Mouse (Mus musculus): ENCODE data around the gene Gm11555. TPM values are rescaled to one million over a fixed set of nuclear protein-coding genes. Genes with fewer than 3 reads are reported as not detected.
"Not testable (repeated sequence)": the region's sequence is repeated elsewhere in the genome, so short reads cannot be mapped to it uniquely, and the experiment has no call there.

Gene Gm11555
- polyA plus RNA-seq, 2 experiments, result not detected

DNA sequence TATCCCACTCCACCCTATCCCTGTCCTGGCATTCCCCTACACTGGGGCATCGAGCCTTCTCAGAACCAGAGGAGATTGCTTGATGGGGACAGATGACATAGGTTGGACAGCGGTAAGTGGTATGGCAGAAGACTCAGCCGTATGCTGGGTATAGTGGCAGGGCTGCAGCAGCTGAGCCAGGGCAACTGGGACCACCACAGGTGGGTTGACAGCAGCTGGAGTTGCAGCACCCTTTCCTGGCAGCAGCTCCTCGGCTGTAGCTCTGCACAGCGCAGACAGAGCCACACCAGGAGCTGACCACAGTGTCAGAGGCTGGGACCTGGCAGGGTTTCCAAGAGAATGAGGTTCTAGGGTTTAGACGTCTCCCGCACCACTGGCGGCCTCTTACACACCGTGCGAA, 12.8 kb upstream of the Gm11555 start:
- TF ChIP-seq EP300 (IDR thresholded peaks at IDR 0.05; ENCODE audit: low read depth) (no peak), CTCF (IDR thresholded peaks at IDR 0.05; ENCODE audit: low read depth) (no peak)
- Histone ChIP-seq H3K4me3 (ENCODE audit: insufficient read depth in 1 of 2, low read depth in 2 of 2, low read length in 2 of 2) (no peak overlapping the region), H3K4me1 (replicated peaks; ENCODE audit: control insufficient read depth in 2 of 2, insufficient read depth in 2 of 2, low read length in 1 of 2) (no peaks in the 10 kb centered on the region), H3K27ac (no peak overlapping the region), H3K27me3 (ENCODE audit: control insufficient read depth, insufficient read depth, low read length) (no peaks in the 10 kb centered on the region), H3K9me3 (ENCODE audit: control insufficient read depth, low read length) (no peaks in the 10 kb centered on the region), H3K4me2 (ENCODE audit: low read depth) (no peak overlapping the region), H3K9ac (replicated peaks) (no peak overlapping the region), H3K36me3 (replicated peaks; ENCODE audit: control insufficient read depth, insufficient read depth, low read depth) (no peaks in the 10 kb centered on the region)
- DNase-seq (ENCODE audit: low read depth in 3 of 3, low spot score in 3 of 3), result no peak
- ATAC-seq (ENCODE audit: insufficient read depth), result no peak
- 60% methylated on average over 10 of the region's 10 CpGs for WGBS (ENCODE audit: insufficient replicate concordance)

DNA sequence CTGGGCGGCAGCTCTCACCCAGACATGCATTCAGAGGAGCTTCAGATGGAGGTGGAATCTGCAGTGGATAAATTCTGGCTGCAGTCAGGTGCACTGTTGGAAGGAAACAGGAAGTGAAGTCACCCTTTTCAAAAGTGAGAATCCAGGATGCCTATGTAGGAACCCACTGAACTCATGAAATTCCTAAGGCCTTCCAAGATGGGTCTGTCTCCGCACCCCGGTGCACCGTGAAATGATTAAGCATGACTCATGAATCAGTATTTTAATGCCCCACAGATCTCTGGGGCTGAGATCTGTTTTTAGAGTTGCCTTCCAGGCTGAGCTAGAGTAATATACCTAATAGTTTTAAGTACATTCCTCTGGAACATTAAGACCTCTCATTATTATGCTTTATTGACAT, 9.2 kb upstream of the Gm11555 start:
- Histone ChIP-seq H3K4me3 (ENCODE audit: insufficient read depth in 1 of 2, low read depth in 2 of 2, low read length in 2 of 2) (no peak overlapping the region), H3K27ac (no peak overlapping the region)
- WGBS (ENCODE audit: insufficient replicate concordance), result 72% methylated on average over 4 of the region's 4 CpGs

DNA sequence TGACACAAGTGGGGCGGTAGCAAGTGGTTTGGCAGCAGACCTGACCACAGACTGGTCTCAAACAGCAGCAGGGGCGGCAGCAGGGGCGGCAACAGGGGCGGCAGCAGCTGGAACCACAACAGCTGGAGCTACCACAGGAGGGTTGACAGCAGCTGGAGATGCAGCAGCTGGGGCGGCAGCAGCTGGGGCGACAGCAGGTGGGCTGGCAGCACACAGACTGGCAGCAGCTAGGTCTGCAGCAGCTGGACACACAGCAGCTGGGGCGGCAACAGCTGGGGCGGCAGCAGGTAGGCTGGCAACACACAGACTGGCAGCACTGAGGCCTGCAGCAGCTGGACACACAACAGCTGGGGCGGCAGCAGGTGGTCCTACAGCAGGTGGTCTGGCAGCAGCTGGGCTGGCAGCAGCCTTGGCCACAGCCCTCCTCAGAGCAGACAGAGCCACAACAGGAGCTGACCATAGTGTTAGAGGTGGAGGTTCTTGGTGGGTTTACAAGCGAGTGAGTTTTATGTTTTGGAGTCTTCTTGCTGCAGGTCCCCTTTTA, 8.5 kb upstream of the Gm11555 start, which contains the start of gene Gm11563:
Gene Gm11563, minus strand, starts transcription at position 494 of the 544 bp plus-strand sequence.
- not testable (repeated sequence) for H3K27ac ChIP-seq; H3K9ac ChIP-seq (replicated peaks); DNase-seq (ENCODE audit: low read depth in 3 of 3, low spot score in 3 of 3); H3K9me3 ChIP-seq (ENCODE audit: control insufficient read depth, low read length); H3K27me3 ChIP-seq (ENCODE audit: control insufficient read depth, insufficient read depth, low read length); H3K4me3 ChIP-seq (ENCODE audit: insufficient read depth in 1 of 2, low read depth in 2 of 2, low read length in 2 of 2); ATAC-seq (ENCODE audit: insufficient read depth); H3K4me1 ChIP-seq (replicated peaks; ENCODE audit: control insufficient read depth in 2 of 2, insufficient read depth in 2 of 2, low read length in 1 of 2); H3K4me2 ChIP-seq (ENCODE audit: low read depth); H3K36me3 ChIP-seq (replicated peaks; ENCODE audit: control insufficient read depth, insufficient read depth, low read depth)
- 46% methylated on average over 10 of the region's 10 CpGs for WGBS (ENCODE audit: insufficient replicate concordance)

More for the DNA sequence above, 9.2 kb upstream of the Gm11555 start:
- no peak overlapping the region for H3K4me2 ChIP-seq (ENCODE audit: low read depth)
- TF ChIP-seq CTCF (IDR thresholded peaks at IDR 0.05; ENCODE audit: low read depth) (no peak), EP300 (IDR thresholded peaks at IDR 0.05; ENCODE audit: low read depth) (no peak)
- no peaks in the 10 kb centered on the region for H3K27me3 ChIP-seq (ENCODE audit: control insufficient read depth, insufficient read depth, low read length)
- H3K4me1 ChIP-seq (replicated peaks; ENCODE audit: control insufficient read depth in 2 of 2, insufficient read depth in 2 of 2, low read length in 1 of 2), result no peaks in the 10 kb centered on the region
- no peaks in the 10 kb centered on the region for H3K9me3 ChIP-seq (ENCODE audit: control insufficient read depth, low read length)
- H3K9ac ChIP-seq (replicated peaks), result no peak overlapping the region
- no peak for DNase-seq (ENCODE audit: low read depth in 3 of 3, low spot score in 3 of 3)
- H3K36me3 ChIP-seq (replicated peaks; ENCODE audit: control insufficient read depth, insufficient read depth, low read depth), result no peaks in the 10 kb centered on the region
- ATAC-seq (ENCODE audit: insufficient read depth), result no peak

DNA sequence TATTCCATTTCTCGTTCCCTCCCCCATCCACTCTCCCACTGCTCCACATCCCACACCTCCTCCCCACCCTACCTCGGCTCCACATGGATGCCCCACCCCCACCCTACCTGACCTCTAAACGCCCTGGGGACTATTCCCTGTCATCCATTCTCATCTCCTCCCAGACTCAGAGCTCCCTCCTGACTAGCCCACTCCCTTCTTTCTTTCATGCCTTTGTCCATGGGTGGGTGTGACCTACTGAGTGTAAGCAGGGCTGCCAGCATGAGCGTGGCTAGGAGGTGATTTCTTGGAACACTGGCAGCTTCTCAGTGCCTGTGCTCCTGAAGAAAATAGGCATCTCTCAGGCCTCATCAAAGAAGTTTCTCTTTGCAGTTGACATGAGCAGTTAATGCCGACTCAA, 7.0 kb upstream of the Gm11555 start:
- Histone ChIP-seq H3K9ac (replicated peaks) (no peak overlapping the region), H3K27me3 (ENCODE audit: control insufficient read depth, insufficient read depth, low read length) (no peaks in the 10 kb centered on the region), H3K4me1 (replicated peaks; ENCODE audit: control insufficient read depth in 2 of 2, insufficient read depth in 2 of 2, low read length in 1 of 2) (no peaks in the 10 kb centered on the region), H3K4me3 (ENCODE audit: insufficient read depth in 1 of 2, low read depth in 2 of 2, low read length in 2 of 2) (no peak overlapping the region), H3K36me3 (replicated peaks; ENCODE audit: control insufficient read depth, insufficient read depth, low read depth) (no peaks in the 10 kb centered on the region), H3K27ac (no peak overlapping the region), H3K4me2 (ENCODE audit: low read depth) (no peak overlapping the region), H3K9me3 (ENCODE audit: control insufficient read depth, low read length) (no peaks in the 10 kb centered on the region)
- DNase-seq (ENCODE audit: low read depth in 3 of 3, low spot score in 3 of 3) (no peak), ATAC-seq (ENCODE audit: insufficient read depth) (no peak)
- no peak for TF ChIP-seq EP300 (IDR thresholded peaks at IDR 0.05; ENCODE audit: low read depth)
- no peak for TF ChIP-seq CTCF (IDR thresholded peaks at IDR 0.05; ENCODE audit: low read depth)
- 38% methylated on average over 5 of the region's 5 CpGs for WGBS (ENCODE audit: insufficient replicate concordance)

DNA sequence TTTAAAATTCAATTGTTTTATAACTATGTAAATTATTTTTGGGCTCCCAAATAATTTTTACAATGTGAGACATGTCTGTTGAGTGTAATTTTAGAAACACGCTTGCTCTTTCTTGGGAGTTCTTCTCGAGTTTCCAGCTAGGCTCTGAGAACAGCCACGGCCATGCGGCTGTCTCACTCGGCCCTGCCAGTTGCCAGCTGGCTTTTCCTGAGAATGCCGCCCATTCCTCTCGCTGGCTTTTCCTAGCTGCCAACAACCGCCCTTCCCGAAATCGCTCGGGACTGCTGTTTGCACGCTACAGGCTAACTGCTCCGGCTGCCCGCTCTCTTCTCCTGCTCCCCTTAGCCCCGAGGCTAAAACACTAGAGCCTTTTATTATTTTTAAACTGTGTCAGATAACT, 3.6 kb downstream of the Gm11555 start:
- Histone ChIP-seq H3K27me3 (ENCODE audit: control insufficient read depth, insufficient read depth, low read length) (no peaks in the 10 kb centered on the region), H3K27ac (no peak overlapping the region), H3K4me2 (ENCODE audit: low read depth) (no peak overlapping the region), H3K4me1 (replicated peaks; ENCODE audit: control insufficient read depth in 2 of 2, insufficient read depth in 2 of 2, low read length in 1 of 2) (no peaks in the 10 kb centered on the region), H3K4me3 (ENCODE audit: insufficient read depth in 1 of 2, low read depth in 2 of 2, low read length in 2 of 2) (no peak overlapping the region), H3K9ac (replicated peaks) (no peak overlapping the region), H3K36me3 (replicated peaks; ENCODE audit: control insufficient read depth, insufficient read depth, low read depth) (no peaks in the 10 kb centered on the region), H3K9me3 (ENCODE audit: control insufficient read depth, low read length) (no peaks in the 10 kb centered on the region)
- no peak for ATAC-seq (ENCODE audit: insufficient read depth)
- no peak for DNase-seq (ENCODE audit: low read depth in 3 of 3, low spot score in 3 of 3)
- WGBS (ENCODE audit: insufficient replicate concordance), result 69% methylated on average over 15 of the region's 15 CpGs
- TF ChIP-seq EP300 (IDR thresholded peaks at IDR 0.05; ENCODE audit: low read depth) (no peak), CTCF (IDR thresholded peaks at IDR 0.05; ENCODE audit: low read depth) (no peak)

Measured in liver, embryonic 14.5 days (tissue).